Mouse (Mus musculus): Measurements from ENCODE around the gene Cacna2d2.

GRCm38 (mm10) chr9:107417106-107417505, 17.7 kb downstream of the Cacna2d2 start:
- TF ChIP-seq EP300 (optimal IDR thresholded peaks at IDR 0.05) (no peak), CTCF (IDR thresholded peaks at IDR 0.05; ENCODE audit: low read depth) (no peak)

All from stomach, postnatal 0 days (tissue).